Mouse (Mus musculus) layer of hippocampus, postnatal 10 days (tissue): Measurements from ENCODE around the gene Aldoart1. TPM values are rescaled to one million over a fixed set of nuclear protein-coding genes. Genes with fewer than 3 reads are reported as not detected.

ENCODE experiments used
- DNase-seq, 2 experiments: peaks; one replicate each; pipeline ENCODE4 v3.0.0; 2021; ENCODE audit warnings: low spot score in 2 of 2
- long read RNA-seq: library from polyadenylated mRNA; stranded (forward); transcript quantifications from one replicate; pipeline ENCODE4 v2.0.0, GENCODE M21; 2023
- total RNA-seq, 2 experiments: library from RNA; stranded (reverse); gene quantifications; 2 replicates each; pipeline ENCODE4 v1.2.3; 2021

Aldoart1 gene
- total RNA-seq: not detected
- long read RNA-seq: 0 reads

DNA sequence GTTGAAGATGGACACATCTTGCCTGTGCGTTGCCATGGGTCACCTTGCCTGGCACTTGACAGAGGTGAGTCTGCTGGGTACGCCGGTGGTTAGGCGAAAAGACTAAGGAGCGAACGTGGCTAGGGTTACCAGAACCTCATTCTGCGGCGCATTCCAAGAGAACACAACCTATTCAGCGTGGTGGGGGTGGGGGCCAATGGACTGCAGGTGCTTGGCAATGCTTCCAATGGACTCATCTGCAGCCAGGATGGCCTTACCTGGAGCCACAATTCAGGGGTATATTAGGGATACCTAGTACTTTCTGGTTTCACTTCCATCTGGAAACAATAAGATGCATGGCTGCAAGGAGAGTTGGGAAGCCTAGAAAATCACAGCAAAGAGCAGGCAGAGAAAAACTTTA, at the start of gene Aldoart1:
Gene Aldoart1, minus strand, starts transcription at position 101 of the 400 bp plus-strand sequence.
- DNase-seq: no peak

DNA sequence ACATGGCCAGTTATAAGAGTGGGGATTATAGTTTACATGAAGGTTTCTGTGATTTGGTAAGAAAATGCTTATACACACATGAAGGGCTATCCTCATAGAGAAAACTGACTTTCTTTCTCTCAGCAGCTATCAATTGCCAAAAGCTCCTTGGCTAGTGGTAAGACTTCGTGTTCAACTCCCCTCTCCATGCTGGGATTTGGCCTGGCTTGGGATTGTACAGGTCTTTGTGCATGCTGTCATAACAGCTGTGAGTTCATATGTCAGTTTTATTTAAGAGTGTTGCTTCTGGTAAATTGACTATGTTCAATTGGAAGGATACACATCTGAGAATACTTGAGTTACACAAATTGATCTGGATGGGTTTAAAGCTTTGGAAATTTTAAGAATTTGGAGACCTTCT, 49.1 kb upstream of the Aldoart1 start:
- DNase-seq: no peak

DNA sequence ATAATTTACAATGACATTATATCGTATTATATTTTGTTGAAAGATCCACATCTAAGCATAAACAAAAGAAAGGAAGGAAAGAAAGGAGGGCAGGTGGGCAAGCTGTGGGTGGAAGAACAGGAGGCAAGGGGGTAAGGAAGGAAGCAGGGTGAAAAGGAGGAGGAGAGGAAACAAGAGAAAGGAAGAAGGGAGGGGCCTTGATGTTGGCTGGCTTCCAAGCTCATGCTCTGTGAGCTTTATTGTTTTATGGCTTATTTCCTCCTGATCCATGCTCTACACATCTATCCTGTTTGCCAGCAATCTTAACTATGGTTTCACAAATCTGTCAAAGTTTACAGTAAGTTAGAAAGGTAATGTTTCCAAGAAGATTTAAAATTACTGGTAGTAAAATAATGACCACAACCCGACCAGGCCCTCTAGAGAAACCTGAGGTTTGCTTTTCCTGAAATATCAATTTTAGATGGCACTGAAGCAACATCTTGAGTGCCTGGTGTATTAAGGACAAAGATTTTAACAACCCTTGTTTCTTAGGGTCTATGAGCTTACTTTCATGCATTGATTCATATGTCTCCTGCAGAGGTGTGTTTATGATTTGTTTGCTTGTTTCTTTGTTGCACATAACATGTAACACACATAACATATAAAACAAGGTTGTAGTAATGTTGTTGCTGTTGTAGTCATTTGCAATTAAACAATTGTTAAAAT, 13.1 kb upstream of the Aldoart1 start:
- no peak for DNase-seq

DNA sequence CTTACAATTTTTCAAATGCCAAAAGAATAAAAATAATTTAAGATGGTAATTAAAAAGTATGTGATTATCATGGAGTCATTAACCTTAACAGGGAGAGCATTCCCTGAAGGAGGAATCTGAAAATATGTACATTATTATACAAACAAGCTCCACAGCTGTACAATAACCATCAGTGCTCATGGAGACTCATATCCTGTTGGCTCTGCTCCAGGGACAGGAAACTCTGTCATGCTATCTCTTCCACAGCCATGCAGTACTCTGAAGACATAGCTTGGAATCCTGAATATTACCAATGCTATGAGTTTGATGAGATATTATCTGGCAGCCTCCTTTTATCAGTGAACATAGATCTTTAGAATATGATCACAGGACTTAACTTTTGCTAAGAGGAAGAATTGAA, 8.2 kb downstream of the Aldoart1 start:
- no peak for DNase-seq

DNA sequence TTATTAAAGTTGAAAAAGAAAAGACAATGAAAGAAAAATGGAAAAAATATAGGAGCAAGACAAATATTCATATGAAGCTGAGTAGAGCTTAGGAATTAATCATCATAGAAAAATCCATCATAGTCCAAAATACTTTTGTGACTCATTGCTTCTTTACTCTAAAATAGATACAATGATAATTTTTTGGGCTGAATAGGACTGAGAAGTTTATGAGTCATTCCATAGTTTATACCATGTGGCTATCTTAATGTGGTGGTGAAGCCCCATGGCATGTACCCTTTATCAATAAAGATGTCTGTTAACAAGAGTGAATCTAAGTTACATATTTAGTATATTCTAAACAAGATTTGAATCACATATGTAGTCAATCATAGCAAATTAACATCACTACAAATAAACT, 9.4 kb downstream of the Aldoart1 start:
- DNase-seq: no peak

DNA sequence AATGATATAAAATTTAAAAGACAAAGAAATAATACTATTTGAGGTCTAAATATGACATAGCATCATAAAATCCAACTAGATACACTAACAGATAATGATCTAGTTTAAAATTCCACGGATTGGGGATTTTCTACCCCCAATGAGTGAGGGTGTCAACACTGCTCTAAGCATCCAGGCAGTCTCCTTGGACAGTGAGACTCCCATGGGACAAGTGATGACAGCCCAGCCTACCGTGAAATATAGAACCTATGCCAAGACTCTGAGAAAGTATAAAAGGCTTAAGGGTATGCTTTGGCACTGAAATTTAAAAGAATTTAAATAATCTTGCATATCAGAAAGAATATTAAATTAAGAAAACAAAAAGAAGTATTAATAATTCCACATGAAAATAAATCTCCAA, 16.0 kb downstream of the Aldoart1 start:
- no peak for DNase-seq

DNA sequence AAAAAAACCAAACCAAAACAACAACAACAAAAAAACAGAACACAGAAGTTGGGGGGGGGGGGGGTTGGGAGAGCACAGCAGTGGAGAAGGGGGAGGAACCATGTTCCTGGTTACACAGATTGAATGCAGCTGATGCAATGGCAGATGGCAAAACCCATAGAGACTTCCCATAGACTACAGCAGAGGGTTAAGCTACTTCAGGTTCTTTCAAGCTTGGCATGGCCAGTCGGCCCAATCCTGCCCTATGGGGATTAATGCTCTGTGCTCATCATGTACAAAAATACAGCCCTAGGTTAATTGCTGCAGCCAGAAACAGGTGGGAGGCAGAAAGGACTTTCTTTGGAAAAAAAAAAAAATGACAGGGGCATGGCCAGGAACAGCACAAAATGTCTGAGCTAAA, 17.0 kb downstream of the Aldoart1 start:
- no peak for DNase-seq

DNA sequence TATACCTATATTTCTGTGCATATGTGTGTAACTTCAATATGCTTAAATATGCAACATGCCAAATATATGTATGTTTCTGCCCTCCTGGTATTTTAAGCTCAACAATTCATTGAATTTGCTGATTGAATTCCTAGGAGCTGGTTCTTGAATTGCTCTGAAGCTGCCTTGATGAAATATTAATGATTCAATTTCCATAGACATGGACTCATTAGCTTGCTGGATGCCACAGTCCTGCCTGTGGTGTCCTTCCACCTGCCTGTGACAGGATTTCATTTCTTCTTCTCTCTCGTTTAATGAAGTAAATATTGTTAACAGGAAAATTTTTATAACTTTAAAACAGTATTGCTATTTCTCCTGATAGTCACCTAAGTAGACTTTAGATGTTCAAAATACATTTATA, 51.6 kb downstream of the Aldoart1 start:
- no peak for DNase-seq
